Mouse (Mus musculus) monocyte, adult 5-6 weeks (primary cell): ENCODE data around the gene Wbp1. TPM values are rescaled to one million over a fixed set of nuclear protein-coding genes. Genes with fewer than 3 reads are reported as not detected.
A peak's percentile ranks its signal among the peaks of the same experiment; 100 is the strongest.

ENCODE experiments used
- ATAC-seq: fragments of 153-309, 156-312 bp; replicated peaks from 2 replicates; pipeline ENCODE4 v1.8.0; 2017; ENCODE audit warnings: mild to moderate bottlenecking; ENCODE audit not compliant: low TSS enrichment, insufficient number of reproducible peaks, severe bottlenecking, poor library complexity, low FRiP score
- total RNA-seq: library from RNA; stranded (forward); fragments of 200-1000, 200-491, 200-594 nt; gene quantifications from 3 replicates; pipeline ENCODE4 v1.2.3, GENCODE M21; 2017

Gene Wbp1
- total RNA-seq, 1 experiment from 2014 or later: 53.4 TPM

- no peak for ATAC-seq
These were observed 25.4 kb downstream of the Wbp1 start for GRCm38 (mm10) chr6:83095968-83096367.

- no peak for ATAC-seq
These were observed 28.8 kb downstream of the Wbp1 start for GRCm38 (mm10) chr6:83092416-83093127.

- ATAC-seq: no peak
These were observed 33.5 kb downstream of the Wbp1 start for GRCm38 (mm10) chr6:83087926-83088260.

GRCm38 (mm10) chr6:83087205-83087925 lies 34.0 kb downstream of the Wbp1 start:
- no peak for ATAC-seq

- no peak for ATAC-seq
These were observed 35.0 kb downstream of the Wbp1 start, which contains the start of gene Lbx2 for GRCm38 (mm10) chr6:83086121-83087035. Gene Lbx2 (plus strand): TSS chr6:83086367.

- ATAC-seq: no peak
These were observed 36.9 kb downstream of the Wbp1 start for GRCm38 (mm10) chr6:83084477-83084876.

GRCm38 (mm10) chr6:83083497-83083896 lies 37.9 kb downstream of the Wbp1 start:
- ATAC-seq: no peak

DNA sequence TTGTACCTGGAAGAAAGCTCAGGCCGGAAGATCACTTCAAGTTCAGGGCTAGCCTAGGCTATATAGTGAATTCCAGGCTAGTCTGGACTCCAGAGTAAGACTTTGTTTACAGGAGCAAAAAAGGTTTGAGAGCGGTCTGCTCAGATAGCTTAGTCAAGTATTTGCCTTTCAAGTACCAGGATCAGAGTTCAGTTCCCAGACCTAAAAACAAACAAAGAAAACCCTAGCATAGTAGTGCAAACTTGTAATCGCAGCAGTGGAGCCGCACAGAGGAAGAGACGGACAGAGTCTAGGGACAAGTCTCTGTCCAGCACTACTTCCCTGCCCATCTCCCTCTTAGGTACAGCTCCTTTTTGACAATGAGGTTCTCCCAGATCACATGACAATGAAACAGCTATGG lies 41.1 kb downstream of the Wbp1 start:
- ATAC-seq: no peak

DNA sequence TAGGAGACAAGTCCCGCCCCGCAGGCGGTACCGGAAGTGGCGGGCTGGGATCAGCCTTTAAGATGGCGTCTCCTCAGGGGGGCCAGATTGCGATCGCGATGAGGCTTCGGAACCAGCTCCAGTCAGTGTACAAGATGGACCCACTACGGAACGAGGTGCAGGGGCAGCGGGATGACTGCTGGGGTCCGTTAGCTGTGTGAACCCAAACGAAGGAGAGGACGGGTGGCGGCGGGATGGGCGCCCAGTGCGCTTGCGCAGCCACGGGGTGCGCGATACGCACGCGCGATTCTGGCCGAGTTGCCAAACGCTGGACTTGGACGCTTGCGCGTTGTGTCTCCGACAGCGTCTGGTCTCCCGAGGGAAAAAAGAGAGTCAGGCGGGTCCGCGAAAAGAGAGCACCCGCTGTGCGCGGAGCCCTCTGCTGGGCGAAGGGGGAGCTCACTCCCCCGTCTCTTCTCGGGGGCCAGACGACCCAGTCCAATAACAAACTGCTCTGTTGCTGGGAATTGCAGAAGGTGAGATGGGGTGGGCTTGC lies 43.0 kb downstream of the Wbp1 start:
- peak; percentile 95 for ATAC-seq

- ATAC-seq: no peak
These were observed 43.6 kb downstream of the Wbp1 start, which contains the start of gene Pcgf1 for GRCm38 (mm10) chr6:83077630-83078323. Gene Pcgf1 (plus strand): TSS chr6:83077869.

- no peak for ATAC-seq
These were observed 46.4 kb downstream of the Wbp1 start for GRCm38 (mm10) chr6:83074979-83075378.

- ATAC-seq: no peak
These were observed 50.1 kb downstream of the Wbp1 start for GRCm38 (mm10) chr6:83071220-83071619.

DNA sequence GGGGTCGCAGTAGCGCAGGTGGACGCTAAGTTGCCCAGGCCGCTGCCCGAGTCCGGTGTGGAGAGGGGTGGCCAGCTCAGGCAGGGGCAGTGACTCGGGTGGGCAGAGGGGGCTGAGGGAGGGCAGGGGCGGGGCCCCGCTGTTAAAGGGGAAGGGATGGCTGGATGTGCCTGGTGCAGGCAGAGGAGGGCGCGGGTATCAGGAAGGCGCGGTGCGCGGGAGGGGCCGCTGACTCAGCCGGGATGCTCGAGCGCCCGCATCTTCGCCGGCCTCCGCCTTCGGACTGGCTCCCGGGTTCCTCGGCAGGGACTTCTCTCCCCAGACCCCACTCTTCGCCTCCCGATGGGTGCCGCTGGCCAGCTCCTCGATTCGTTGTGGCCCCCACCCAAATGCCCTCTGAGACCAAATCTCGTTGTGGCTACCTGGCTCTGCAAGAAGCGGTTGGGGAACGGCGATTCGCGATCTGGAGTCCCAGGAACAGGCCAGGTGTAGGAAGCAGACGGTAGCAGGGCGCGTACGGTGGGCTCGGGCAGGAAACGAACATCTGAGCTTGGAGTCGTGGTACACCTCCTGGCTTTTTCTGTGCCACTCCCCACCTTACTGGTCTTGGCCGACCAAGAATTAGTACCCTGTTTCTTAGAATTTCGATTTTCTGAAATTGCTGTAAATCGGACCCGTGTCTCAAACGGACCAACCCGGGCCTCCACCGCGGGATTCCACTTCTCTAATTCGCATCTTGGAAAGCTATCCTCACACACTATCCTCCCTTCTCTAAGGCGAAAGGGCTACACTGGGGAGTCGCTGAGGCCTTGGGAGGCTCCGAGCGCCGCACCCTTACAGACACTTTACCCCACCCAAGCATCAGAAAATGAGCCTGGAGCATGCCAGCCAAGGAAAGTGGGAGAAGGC lies 50.8 kb downstream of the Wbp1 start:
- ATAC-seq: no peak

DNA sequence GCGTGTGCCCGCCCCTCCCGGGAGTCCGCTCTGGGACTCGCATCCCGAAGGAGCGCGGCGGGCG lies 51.3 kb downstream of the Wbp1 start, which contains the start of gene Tlx2:
Gene Tlx2 (minus strand): TSS at position 47 of the 64 bp plus-strand sequence.
- ATAC-seq: no peak

- ATAC-seq: no peak
These were observed 51.7 kb downstream of the Wbp1 start for GRCm38 (mm10) chr6:83069488-83070246.
